Mouse (Mus musculus) cerebellum, postnatal 10 days (tissue): ENCODE data around the gene Malrd1.
"Not testable (repeated sequence)": the region's sequence is repeated elsewhere in the genome, so short reads cannot be mapped to it uniquely, and the experiment has no call there.

Source experiments
- DNase-seq, 2 experiments: peaks; one replicate each; pipeline ENCODE4 v3.0.0; 2021; ENCODE audit warnings: mixed read lengths in 2 of 2

The Malrd1 gene

GRCm38 (mm10) chr2:15526241-15526924 is at the start of gene Malrd1:
TSS of gene Malrd1 (plus strand) at chr2:15526479.
- DNase-seq, result no peak

DNA sequence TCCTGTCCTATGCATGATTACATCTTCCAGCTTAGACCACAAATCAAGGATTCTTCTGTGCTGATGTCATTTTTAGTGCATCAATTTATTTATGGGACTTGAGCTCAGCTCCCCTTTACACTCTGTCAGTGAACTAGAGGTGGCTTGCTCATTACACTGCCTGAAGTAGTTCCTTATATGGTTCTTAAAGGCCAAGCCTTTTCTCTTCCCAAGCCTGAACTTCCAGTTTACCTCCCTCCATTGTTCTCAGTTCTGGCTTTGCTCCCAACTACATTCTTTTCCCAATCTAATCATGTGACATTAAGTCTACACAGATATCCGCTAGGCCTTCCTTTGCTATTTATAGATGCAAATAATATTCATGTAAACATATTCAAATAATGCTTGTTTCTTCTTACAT is 12.4 kb downstream of the Malrd1 start:
- no peak for DNase-seq

DNA sequence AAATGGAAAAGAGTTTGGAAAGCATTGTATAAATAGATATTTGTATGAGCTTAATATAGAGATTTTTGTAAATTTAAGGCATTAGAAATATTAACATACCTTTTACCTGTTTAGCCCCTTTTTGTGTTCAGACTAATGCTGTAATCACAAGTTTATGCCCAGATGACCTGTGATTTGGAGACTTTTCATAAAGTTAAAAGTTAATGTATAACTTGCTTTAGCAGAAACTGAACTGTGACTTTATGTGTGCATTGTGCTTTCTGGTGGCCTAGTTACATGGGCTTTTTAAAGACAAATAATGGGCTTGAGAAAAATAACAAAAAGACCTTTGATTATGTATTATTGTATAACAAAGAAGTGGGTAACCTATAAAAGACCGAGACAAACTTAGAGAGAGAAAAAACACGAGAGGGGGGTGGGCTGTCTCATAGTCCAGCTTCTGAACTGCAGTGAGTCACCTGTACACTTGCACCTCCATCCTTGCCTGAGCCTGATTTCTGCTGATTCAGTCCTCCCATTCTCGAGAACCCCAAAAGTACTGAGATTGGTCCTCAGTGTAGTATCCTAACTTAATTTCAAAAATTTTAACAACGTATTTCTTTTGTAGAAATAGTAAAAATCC is 87.2 kb downstream of the Malrd1 start:
- no peak for DNase-seq

- no peak for DNase-seq
Measured at GRCm38 (mm10) chr2:15614026-15614425, 87.7 kb downstream of the Malrd1 start.

- DNase-seq, result no peak
Measured at GRCm38 (mm10) chr2:15635761-15636160, 109.5 kb downstream of the Malrd1 start.

- DNase-seq, result no peak
Measured at GRCm38 (mm10) chr2:15643864-15644263, 117.6 kb downstream of the Malrd1 start.

DNA sequence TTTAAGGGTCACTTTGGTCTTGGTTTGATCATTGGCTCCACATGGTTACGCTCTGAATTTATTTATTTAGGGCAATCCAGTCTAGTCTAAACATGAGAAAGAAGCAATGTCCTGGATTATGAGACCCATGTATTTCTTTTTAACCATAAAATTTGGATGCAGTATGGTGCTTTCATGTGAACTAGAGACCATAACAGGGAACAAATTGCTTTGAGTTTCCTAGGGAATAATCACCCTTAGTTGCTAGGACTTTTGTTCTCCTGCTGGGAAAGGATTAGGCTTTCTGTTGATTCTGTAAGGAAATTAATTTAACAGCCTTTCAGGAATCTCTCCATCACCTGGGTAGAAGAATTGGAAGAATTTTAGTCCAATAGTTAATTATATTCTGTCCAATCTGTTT is 130.1 kb downstream of the Malrd1 start:
- no peak for DNase-seq

GRCm38 (mm10) chr2:15702977-15703376 is 176.7 kb downstream of the Malrd1 start:
- peak; percentile 16 to 29 for DNase-seq

- DNase-seq, result peak; percentile 6 to 18
Measured at GRCm38 (mm10) chr2:15740945-15741344, 214.7 kb downstream of the Malrd1 start.

GRCm38 (mm10) chr2:15744979-15745688 is 218.9 kb downstream of the Malrd1 start:
- no peak for DNase-seq

GRCm38 (mm10) chr2:15784818-15785217 is 258.5 kb downstream of the Malrd1 start:
- DNase-seq, result no peak

DNA sequence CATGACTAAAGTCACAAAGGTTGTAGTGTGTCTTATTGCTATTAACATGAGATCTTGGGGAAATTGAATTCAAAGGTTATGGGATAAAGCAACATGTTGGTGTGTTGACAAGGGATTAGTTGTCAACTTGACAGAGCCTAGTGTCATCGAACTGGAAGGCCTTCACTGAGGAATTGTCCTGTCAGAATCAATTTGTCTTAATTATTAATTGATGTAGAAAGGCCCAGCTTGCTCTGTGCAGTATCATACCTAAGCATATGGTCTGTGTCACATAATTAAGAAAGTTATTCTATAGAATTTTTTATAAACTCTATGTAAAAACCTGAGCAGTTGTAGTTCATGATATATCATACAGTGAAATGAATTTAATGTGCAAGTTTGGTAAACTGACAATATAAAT is 289.4 kb downstream of the Malrd1 start:
- no peak for DNase-seq

DNA sequence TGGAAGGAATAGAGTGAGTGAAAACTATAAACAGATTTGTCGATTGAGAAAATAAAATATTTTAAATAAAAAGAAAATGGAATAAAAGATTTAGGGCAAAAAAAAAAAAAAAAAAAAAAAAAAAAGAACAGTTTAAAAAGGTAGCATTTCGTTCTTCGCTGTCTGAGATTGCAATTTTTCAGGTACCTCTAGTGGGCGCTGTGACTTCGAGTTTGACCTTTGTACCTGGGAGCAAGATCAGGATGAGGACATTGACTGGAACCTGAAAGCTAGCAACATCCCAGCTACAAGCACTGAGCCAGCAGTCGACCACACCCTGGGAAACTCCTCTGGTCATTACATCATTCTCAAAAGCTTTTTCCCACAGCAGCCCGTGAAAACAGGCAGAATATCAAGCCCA is 343.1 kb downstream of the Malrd1 start:
- peak; percentile 10 to 22 for DNase-seq

DNA sequence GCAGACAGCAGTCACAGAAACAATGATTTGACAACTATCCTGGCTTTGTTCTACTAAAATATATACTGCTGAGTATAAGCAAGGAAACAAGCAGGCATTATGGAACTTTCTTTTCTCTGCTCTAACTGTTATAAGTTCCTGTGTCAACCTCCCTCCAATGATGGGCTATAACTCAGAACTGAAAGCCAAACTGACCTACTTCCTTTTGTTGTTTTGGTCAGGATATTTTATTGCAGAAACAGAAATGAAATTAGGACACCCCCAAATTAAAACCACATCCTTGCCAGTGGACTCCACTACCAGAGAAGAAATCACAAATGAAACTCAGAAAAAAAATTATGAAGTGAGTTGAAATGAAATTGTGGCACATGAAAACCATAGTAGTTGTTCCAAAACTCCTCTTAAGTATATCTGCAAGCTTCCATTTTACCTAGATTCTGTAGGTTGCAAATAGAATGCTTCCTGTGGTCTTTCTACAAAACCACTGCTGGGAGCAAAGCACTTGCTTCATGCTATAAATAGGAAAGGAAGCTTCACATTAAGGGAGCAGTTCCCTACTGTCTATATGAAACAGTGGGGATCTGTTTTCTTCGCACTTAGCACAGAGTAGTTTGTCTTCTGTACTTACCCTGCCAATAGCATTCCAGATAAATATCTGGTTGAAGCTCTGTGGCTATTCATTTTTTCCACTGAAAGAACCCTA is 367.3 kb downstream of the Malrd1 start:
- no peak for DNase-seq

DNA sequence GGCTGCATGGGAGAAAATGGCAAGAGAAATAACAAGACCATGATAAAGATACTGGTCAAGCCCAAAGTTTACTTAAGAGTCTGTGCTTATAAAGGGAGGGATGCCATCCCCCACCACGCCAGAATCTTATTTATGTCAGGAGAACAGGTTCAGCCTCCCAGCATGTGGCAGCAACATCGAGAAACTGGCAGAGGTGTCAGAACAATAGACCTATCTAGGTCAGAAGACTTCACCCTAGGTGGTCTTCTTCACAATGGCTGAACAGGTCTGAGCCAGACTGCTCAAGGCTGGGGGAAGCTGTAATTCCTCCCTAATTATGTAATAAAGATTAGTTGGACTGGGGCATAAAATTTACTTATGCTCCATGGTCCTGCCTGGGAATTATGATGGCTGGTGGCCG is 399.2 kb downstream of the Malrd1 start:
- no peak for DNase-seq

- DNase-seq, result no peak
Measured at GRCm38 (mm10) chr2:15926041-15926440, 399.8 kb downstream of the Malrd1 start.

GRCm38 (mm10) chr2:15931479-15931878 is 405.2 kb downstream of the Malrd1 start:
- DNase-seq, result peak; percentile 39 to 60

DNA sequence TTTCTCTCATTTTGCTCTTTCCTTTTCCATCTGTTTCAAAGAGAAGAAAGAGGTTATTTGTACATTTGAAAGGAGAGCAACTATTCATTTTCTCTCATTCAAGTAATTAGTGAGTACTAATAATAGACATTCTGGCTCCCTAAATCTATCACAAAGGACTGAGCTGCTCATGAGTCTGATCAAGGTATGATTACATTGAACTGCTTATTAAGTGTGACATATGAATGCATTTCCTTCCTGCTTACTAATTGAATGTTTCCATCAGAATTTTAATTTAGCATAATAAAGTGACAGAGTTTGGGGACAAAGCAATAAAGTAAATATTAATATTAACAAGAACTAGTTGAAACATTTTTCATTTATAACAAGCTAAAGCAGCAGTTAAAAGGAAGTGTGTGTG is 405.6 kb downstream of the Malrd1 start:
- no peak for DNase-seq

- DNase-seq, result no peak
Measured at GRCm38 (mm10) chr2:15932340-15932739, 406.1 kb downstream of the Malrd1 start.

DNA sequence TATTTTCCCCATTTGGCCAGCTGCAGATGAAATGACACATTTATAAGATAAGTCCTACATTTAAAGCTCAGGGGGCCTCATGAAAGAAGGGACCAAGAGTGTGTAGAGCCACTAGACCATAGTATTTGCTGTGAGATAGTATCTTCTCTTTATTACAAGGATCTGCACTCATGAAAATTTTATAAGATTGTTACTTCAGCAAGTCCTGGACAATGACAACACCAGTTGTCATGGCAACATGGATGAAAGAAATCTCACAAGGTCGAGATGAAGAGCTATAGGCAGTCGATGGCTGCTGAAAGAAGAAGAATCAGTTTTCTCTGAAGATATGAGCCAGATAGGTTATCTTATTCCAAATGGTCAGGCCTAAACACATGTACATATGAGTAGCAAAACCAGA is 476.6 kb downstream of the Malrd1 start:
- no peak for DNase-seq

GRCm38 (mm10) chr2:16017046-16017445 is 490.8 kb downstream of the Malrd1 start:
- not testable (repeated sequence) for DNase-seq

DNA sequence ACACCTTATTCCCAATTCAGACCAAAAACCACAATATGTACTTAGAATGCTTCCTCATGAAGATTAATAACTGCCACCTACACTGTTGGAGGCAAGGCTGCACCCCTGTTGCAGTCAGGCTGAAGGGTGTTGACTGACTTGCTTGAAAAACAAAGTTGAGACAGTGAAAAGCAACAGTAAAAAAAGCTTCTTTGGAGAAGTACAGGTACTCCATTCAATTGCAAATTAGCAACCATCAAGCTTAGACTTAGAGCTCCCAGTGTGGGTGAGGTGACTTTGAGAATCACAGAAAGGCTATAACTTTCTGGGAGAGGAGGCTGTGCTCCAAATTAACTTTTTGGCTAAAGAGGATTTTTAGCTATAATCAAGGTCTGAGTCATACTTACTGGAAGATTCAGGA is 491.4 kb downstream of the Malrd1 start:
- DNase-seq, result not testable (repeated sequence)

GRCm38 (mm10) chr2:16029752-16030151 is 503.5 kb downstream of the Malrd1 start:
- DNase-seq, result peak; percentile 1 to 11
